Mouse (Mus musculus) C2C12 (cell line): ENCODE data around the gene Cyb5d1. TPM values are rescaled to one million over a fixed set of nuclear protein-coding genes. Genes with fewer than 3 reads are reported as not detected.

Source experiments
- H3K27me3 ChIP-seq: one replicate; pipeline ENCODE4 v1.6.1; 2011; ENCODE audit not compliant: control insufficient read depth, insufficient read depth, insufficient read length
- H3K36me3 ChIP-seq: one replicate; pipeline ENCODE4 v1.6.1; 2011; ENCODE audit not compliant: control insufficient read depth, insufficient read depth
- H3K4me3 ChIP-seq: one replicate; pipeline ENCODE4 v1.5.1; 2011; ENCODE audit warnings: mild to moderate bottlenecking, control low read depth; ENCODE audit not compliant: poor library complexity, insufficient read depth, severe bottlenecking
- H3K79me2 ChIP-seq: one replicate; pipeline ENCODE4 v1.6.1; 2011; ENCODE audit not compliant: control insufficient read depth, insufficient read depth
- H3K79me3 ChIP-seq: one replicate; pipeline ENCODE4 v1.6.1; 2011; ENCODE audit warnings: low read depth, control low read depth
- H3ac ChIP-seq: one replicate; pipeline ENCODE3; 2011; ENCODE audit warnings: low read depth; ENCODE audit not compliant: control insufficient read depth, insufficient read length
- CEBPB ChIP-seq: IDR thresholded peaks from one replicate; pipeline ENCODE4 v1.6.1; 2011; ENCODE audit warnings: low read depth, mild to moderate bottlenecking, control low read depth, moderate library complexity
- CTCF ChIP-seq: IDR thresholded peaks from one replicate; pipeline ENCODE4 v1.5.1; 2011; ENCODE audit not compliant: control insufficient read depth, insufficient read depth, insufficient read length
- FOSL1 ChIP-seq: IDR thresholded peaks from one replicate; pipeline ENCODE4 v1.8.0; 2011; ENCODE audit warnings: mild to moderate bottlenecking, low read length; ENCODE audit not compliant: poor library complexity, insufficient read depth, severe bottlenecking
- MAX ChIP-seq: IDR thresholded peaks from one replicate; pipeline ENCODE4 v1.6.1; 2011; ENCODE audit warnings: mild to moderate bottlenecking, control low read depth
- MYOD1 ChIP-seq: IDR thresholded peaks from one replicate; pipeline ENCODE4 v1.6.1; 2011; ENCODE audit warnings: low read depth; ENCODE audit not compliant: control insufficient read depth, insufficient read length
- MYOG ChIP-seq: IDR thresholded peaks from one replicate; pipeline ENCODE4 v1.6.1; 2011; ENCODE audit not compliant: control insufficient read depth, insufficient read length; ENCODE audit errors: extremely low read depth
- USF1 ChIP-seq: IDR thresholded peaks from one replicate; pipeline ENCODE4 v1.6.1; 2011; ENCODE audit warnings: low read depth, mild to moderate bottlenecking, control low read depth, moderate library complexity
- polyA plus RNA-seq: library from polyadenylated mRNA; unstranded; fragments of >200 nt; fragmentation: generic; extraction: Trizol; gene quantifications from one replicate; pipeline ENCODE4 v1.2.1, GENCODE M21; 2012; ENCODE audit warnings: missing spikeins

Gene Cyb5d1
- polyA plus RNA-seq, 1 experiment: 22.8 TPM

- peaks cover 13% of the 10 kb centered on the region for H3K79me2 ChIP-seq
- no peak for TF ChIP-seq CTCF
- TF ChIP-seq CEBPB: no peak
- no peak for TF ChIP-seq USF1
- TF ChIP-seq MYOG: no peak
- no peak for TF ChIP-seq MYOD1
- TF ChIP-seq FOSL1: no peak
- no peak for TF ChIP-seq MAX
- H3K36me3 ChIP-seq: no peaks in the 10 kb centered on the region
- no peak overlapping the region for H3K4me3 ChIP-seq
- H3K79me3 ChIP-seq: peaks cover 2% of the 10 kb centered on the region
- no peak overlapping the region for H3ac ChIP-seq
- H3K27me3 ChIP-seq: no peaks in the 10 kb centered on the region
Measured at GRCm38 (mm10) chr11:69372056-69372779, 23.2 kb downstream of the Cyb5d1 start.

- H3K27me3 ChIP-seq: no peaks in the 10 kb centered on the region
- H3K79me3 ChIP-seq: peaks cover 2% of the 10 kb centered on the region
- H3K36me3 ChIP-seq: no peaks in the 10 kb centered on the region
Measured at GRCm38 (mm10) chr11:69371601-69372000, 23.8 kb downstream of the Cyb5d1 start.

GRCm38 (mm10) chr11:69370817-69371215, 24.6 kb downstream of the Cyb5d1 start:
- Histone ChIP-seq H3K79me2 (peaks cover 16% of the 10 kb centered on the region), H3K27me3 (no peaks in the 10 kb centered on the region), H3K36me3 (no peaks in the 10 kb centered on the region), H3K4me3 (no peak overlapping the region), H3ac (no peak overlapping the region), H3K79me3 (peaks cover 3% of the 10 kb centered on the region)
- TF ChIP-seq USF1 (no peak), CTCF (no peak), MAX (no peak), FOSL1 (no peak), MYOD1 (no peak), MYOG (no peak), CEBPB (no peak)

More at GRCm38 (mm10) chr11:69371601-69372000, 23.8 kb downstream of the Cyb5d1 start:
- TF ChIP-seq MYOD1 (no peak), CTCF (no peak), MAX (no peak)
- Histone ChIP-seq H3K79me2 (peaks cover 13% of the 10 kb centered on the region), H3K4me3 (no peak overlapping the region), H3ac (no peak overlapping the region)

- Histone ChIP-seq H3K36me3 (no peaks in the 10 kb centered on the region), H3K79me2 (peaks cover 23% of the 10 kb centered on the region), H3K79me3 (peaks cover 7% of the 10 kb centered on the region), H3K27me3 (no peaks in the 10 kb centered on the region), H3ac (no peak overlapping the region), H3K4me3 (peak overlapping the region; percentile 64)
- TF ChIP-seq CTCF (no peak), MYOG (no peak), MAX (no peak), MYOD1 (no peak), CEBPB (no peak), FOSL1 (no peak), USF1 (no peak)
Measured at GRCm38 (mm10) chr11:69369990-69370816, 25.2 kb downstream of the Cyb5d1 start.

GRCm38 (mm10) chr11:69369215-69369989, 26.0 kb downstream of the Cyb5d1 start, which contains the start of gene Chd3:
TSS of gene Chd3 (minus strand) at chr11:69369406.
- Histone ChIP-seq H3K79me2 (peaks cover 31% of the 10 kb centered on the region), H3K36me3 (no peaks in the 10 kb centered on the region), H3K4me3 (peak within 1 kb of the TSS; percentile 64), H3K27me3 (no peaks in the 10 kb centered on the region), H3ac (peak within 1 kb of the TSS; percentile 64), H3K79me3 (peaks cover 9% of the 10 kb centered on the region)
- no peak for TF ChIP-seq MYOG
- no peak for TF ChIP-seq CTCF
- TF ChIP-seq CEBPB: no peak
- TF ChIP-seq MYOD1: no peak
- TF ChIP-seq FOSL1: no peak
- TF ChIP-seq MAX: no peak
- TF ChIP-seq USF1: no peak
